Mouse (Mus musculus) ES-E14 (cell line): Measurements from ENCODE around the gene Hmgb1.

Experiments used
- CHD2 ChIP-seq: IDR thresholded peaks from 2 replicates; pipeline ENCODE4 v1.6.1; 2014; ENCODE audit warnings: mild to moderate bottlenecking, low read depth, low read length, inconsistent platforms
- MAFK ChIP-seq: IDR thresholded peaks from 2 replicates; pipeline ENCODE4 v1.6.1; 2014; ENCODE audit warnings: mild to moderate bottlenecking, low read depth, low read length, inconsistent platforms; ENCODE audit not compliant: insufficient read depth

DNA sequence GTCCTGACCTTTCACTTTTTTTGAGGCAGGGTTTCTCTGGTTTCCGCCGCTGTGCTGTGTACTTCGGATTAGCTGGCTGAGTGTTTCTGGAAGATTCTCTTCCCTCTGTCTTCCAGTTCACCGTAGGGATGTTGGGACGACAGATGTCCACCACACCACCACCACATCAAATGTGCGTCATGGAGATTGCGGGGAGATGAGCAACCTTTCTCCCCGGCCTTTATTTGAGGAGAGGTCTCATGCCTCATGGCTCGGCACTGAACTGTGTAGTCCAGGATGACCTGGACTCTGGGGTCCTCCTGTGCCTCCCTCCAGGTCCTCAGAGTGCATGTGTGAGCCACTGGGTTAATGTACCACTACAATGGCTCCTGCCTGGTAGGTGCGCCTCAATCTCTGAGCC lies 115.5 kb downstream of the Hmgb1 start:
- TF ChIP-seq MAFK (no peak), CHD2 (no peak)
